Mouse (Mus musculus): Measurements from ENCODE around the gene Klhdc1. TPM values are rescaled to one million over a fixed set of nuclear protein-coding genes. Genes with fewer than 3 reads are reported as not detected.

Klhdc1 gene
- polyA plus RNA-seq, 1 experiment from 2014 or later, result 11.5 TPM

DNA sequence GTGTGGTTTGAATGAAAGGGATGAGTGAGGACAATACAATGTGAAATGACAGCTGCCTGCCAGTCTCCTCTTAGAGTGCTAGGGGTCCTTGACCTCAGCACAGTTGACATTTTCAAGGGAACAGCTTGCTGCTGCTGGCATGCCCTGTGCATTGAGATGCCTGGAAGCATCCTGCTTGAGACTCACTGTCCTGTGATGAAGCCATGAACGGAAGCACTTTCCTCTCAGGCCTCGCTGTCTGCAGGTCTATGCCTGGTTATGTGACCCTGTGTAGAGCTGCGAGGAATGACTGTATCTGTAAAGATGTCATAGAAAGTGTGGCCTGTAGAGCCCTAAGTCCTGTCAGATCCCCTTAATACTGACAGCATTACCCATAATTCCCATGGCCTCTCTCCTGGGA is 24.1 kb downstream of the Klhdc1 start:
- Histone ChIP-seq H3K4me1 (ENCODE audit: control insufficient read depth in 2 of 2, insufficient read depth in 2 of 2, low read length in 2 of 2) (no peaks in the 10 kb centered on the region), H3K4me3 (ENCODE audit: control insufficient read depth in 1 of 2, insufficient read depth in 1 of 2, low read depth in 1 of 2, low read length in 2 of 2) (no peak overlapping the region), H3K4me2 (ENCODE audit: low read length) (no peak overlapping the region), H3K9me3 (ENCODE audit: control insufficient read depth, low read length) (no peaks in the 10 kb centered on the region), H3K27me3 (ENCODE audit: control insufficient read depth, insufficient read depth, low read length) (no peaks in the 10 kb centered on the region), H3K27ac (replicated peaks in 1 of 2; ENCODE audit: control insufficient read depth in 1 of 2, insufficient read depth in 1 of 2, low read depth in 2 of 2, low read length in 2 of 2) (no peak overlapping the region), H3K36me3 (ENCODE audit: control insufficient read depth, insufficient read depth, low read length) (no peaks in the 10 kb centered on the region), H3K9ac (ENCODE audit: low read length) (no peak overlapping the region)
- no peak for ATAC-seq (ENCODE audit: insufficient number of reproducible peaks, insufficient read depth, low FRiP score, low read depth)
- WGBS, result 82% methylated on average over 3 of the region's 3 CpGs

GRCm38 (mm10) chr12:69267956-69268632 is 27.1 kb downstream of the Klhdc1 start:
- no peak for ATAC-seq (ENCODE audit: insufficient number of reproducible peaks, insufficient read depth, low FRiP score, low read depth)
- 79% methylated on average over 11 of the region's 11 CpGs for WGBS
- H3K4me1 ChIP-seq (ENCODE audit: control insufficient read depth in 2 of 2, insufficient read depth in 2 of 2, low read length in 2 of 2), result no peaks in the 10 kb centered on the region
- no peaks in the 10 kb centered on the region for H3K36me3 ChIP-seq (ENCODE audit: control insufficient read depth, insufficient read depth, low read length)
- no peak overlapping the region for H3K27ac ChIP-seq (replicated peaks in 1 of 2; ENCODE audit: control insufficient read depth in 1 of 2, insufficient read depth in 1 of 2, low read depth in 2 of 2, low read length in 2 of 2)
- no peak overlapping the region for H3K4me3 ChIP-seq (ENCODE audit: control insufficient read depth in 1 of 2, insufficient read depth in 1 of 2, low read depth in 1 of 2, low read length in 2 of 2)
- H3K4me2 ChIP-seq (ENCODE audit: low read length), result no peak overlapping the region
- no peaks in the 10 kb centered on the region for H3K27me3 ChIP-seq (ENCODE audit: control insufficient read depth, insufficient read depth, low read length)
- H3K9ac ChIP-seq (ENCODE audit: low read length), result no peak overlapping the region
- no peaks in the 10 kb centered on the region for H3K9me3 ChIP-seq (ENCODE audit: control insufficient read depth, low read length)

DNA sequence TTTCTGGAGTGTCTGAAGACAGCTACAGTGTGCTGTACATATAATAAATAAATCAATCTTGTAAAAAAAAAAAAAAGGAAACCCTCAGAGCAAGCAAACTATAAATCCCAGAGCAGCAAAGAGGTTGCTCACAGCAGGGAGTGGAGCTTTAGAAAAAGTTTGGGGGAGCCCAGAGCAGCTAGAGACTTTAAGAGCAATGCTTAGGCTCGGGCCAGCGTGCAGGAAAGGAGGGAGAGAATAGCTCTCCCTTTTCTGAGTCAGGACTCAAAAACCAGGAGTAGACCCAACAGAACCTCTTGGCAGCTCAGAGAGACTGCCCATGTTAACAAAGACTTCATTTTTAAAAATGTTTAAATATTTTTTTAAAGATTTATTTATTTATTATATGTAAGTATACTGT is 28.0 kb downstream of the Klhdc1 start:
- Histone ChIP-seq H3K36me3 (ENCODE audit: control insufficient read depth, insufficient read depth, low read length) (no peaks in the 10 kb centered on the region), H3K9me3 (ENCODE audit: control insufficient read depth, low read length) (no peaks in the 10 kb centered on the region), H3K9ac (ENCODE audit: low read length) (no peak overlapping the region), H3K27me3 (ENCODE audit: control insufficient read depth, insufficient read depth, low read length) (no peaks in the 10 kb centered on the region), H3K4me1 (ENCODE audit: control insufficient read depth in 2 of 2, insufficient read depth in 2 of 2, low read length in 2 of 2) (no peaks in the 10 kb centered on the region), H3K4me3 (ENCODE audit: control insufficient read depth in 1 of 2, insufficient read depth in 1 of 2, low read depth in 1 of 2, low read length in 2 of 2) (no peak overlapping the region), H3K27ac (replicated peaks in 1 of 2; ENCODE audit: control insufficient read depth in 1 of 2, insufficient read depth in 1 of 2, low read depth in 2 of 2, low read length in 2 of 2) (no peak overlapping the region), H3K4me2 (ENCODE audit: low read length) (no peak overlapping the region)
- no peak for ATAC-seq (ENCODE audit: insufficient number of reproducible peaks, insufficient read depth, low FRiP score, low read depth)
- WGBS, result 65% methylated on average over 2 of the region's 2 CpGs

- 23% methylated on average over 1 of the region's 1 CpGs for WGBS
- H3K4me2 ChIP-seq (ENCODE audit: low read length), result no peak overlapping the region
- no peaks in the 10 kb centered on the region for H3K9me3 ChIP-seq (ENCODE audit: control insufficient read depth, low read length)
- peak overlapping the region; percentile 40 to 62; a peak in 3 of 4 replicates for H3K27ac ChIP-seq (replicated peaks in 1 of 2; ENCODE audit: control insufficient read depth in 1 of 2, insufficient read depth in 1 of 2, low read depth in 2 of 2, low read length in 2 of 2)
- H3K36me3 ChIP-seq (ENCODE audit: control insufficient read depth, insufficient read depth, low read length), result no peaks in the 10 kb centered on the region
- 0 out of 2 replicates have a peak, but pooled peaks have one; percentile 71 for ATAC-seq (ENCODE audit: insufficient number of reproducible peaks, insufficient read depth, low FRiP score, low read depth)
- no peak overlapping the region for H3K4me3 ChIP-seq (ENCODE audit: control insufficient read depth in 1 of 2, insufficient read depth in 1 of 2, low read depth in 1 of 2, low read length in 2 of 2)
- no peak overlapping the region for H3K9ac ChIP-seq (ENCODE audit: low read length)
- no peaks in the 10 kb centered on the region for H3K4me1 ChIP-seq (ENCODE audit: control insufficient read depth in 2 of 2, insufficient read depth in 2 of 2, low read length in 2 of 2)
- H3K27me3 ChIP-seq (ENCODE audit: control insufficient read depth, insufficient read depth, low read length), result no peaks in the 10 kb centered on the region
These were observed 39.0 kb downstream of the Klhdc1 start for GRCm38 (mm10) chr12:69279931-69280469.

- H3K4me1 ChIP-seq (ENCODE audit: control insufficient read depth in 2 of 2, insufficient read depth in 2 of 2, low read length in 2 of 2), result no peaks in the 10 kb centered on the region
- H3K4me3 ChIP-seq (ENCODE audit: control insufficient read depth in 1 of 2, insufficient read depth in 1 of 2, low read depth in 1 of 2, low read length in 2 of 2), result no peak overlapping the region
- no peaks in the 10 kb centered on the region for H3K27me3 ChIP-seq (ENCODE audit: control insufficient read depth, insufficient read depth, low read length)
- no peaks in the 10 kb centered on the region for H3K36me3 ChIP-seq (ENCODE audit: control insufficient read depth, insufficient read depth, low read length)
- no peak overlapping the region for H3K27ac ChIP-seq (replicated peaks in 1 of 2; ENCODE audit: control insufficient read depth in 1 of 2, insufficient read depth in 1 of 2, low read depth in 2 of 2, low read length in 2 of 2)
- no peak overlapping the region for H3K4me2 ChIP-seq (ENCODE audit: low read length)
- no peak for ATAC-seq (ENCODE audit: insufficient number of reproducible peaks, insufficient read depth, low FRiP score, low read depth)
- no peaks in the 10 kb centered on the region for H3K9me3 ChIP-seq (ENCODE audit: control insufficient read depth, low read length)
- no peak overlapping the region for H3K9ac ChIP-seq (ENCODE audit: low read length)
- 93% methylated on average over 3 of the region's 3 CpGs for WGBS
These were observed 39.9 kb downstream of the Klhdc1 start for GRCm38 (mm10) chr12:69280915-69281314.

DNA sequence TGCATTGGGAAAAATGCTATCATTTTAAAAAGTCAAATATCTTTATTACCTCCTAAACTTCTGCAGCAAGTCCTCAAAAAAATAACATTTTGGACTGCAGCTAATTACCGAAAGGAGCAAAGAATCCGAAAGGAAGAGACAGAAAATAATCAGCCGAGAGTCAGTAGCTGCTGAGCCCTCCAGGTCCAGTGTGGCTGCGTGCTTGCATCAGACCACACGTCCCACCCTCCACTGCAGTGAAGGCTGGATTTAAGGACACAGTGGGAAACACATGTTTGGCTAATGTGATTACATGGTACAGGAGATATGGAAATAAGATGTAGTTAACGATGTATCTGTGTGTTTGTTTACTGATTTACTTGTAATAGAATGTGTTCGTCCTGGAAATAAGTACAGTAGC is 42.2 kb downstream of the Klhdc1 start:
- no peaks in the 10 kb centered on the region for H3K9me3 ChIP-seq (ENCODE audit: control insufficient read depth, low read length)
- no peaks in the 10 kb centered on the region for H3K4me1 ChIP-seq (ENCODE audit: control insufficient read depth in 2 of 2, insufficient read depth in 2 of 2, low read length in 2 of 2)
- H3K36me3 ChIP-seq (ENCODE audit: control insufficient read depth, insufficient read depth, low read length), result no peaks in the 10 kb centered on the region
- no peak overlapping the region for H3K4me2 ChIP-seq (ENCODE audit: low read length)
- H3K9ac ChIP-seq (ENCODE audit: low read length), result no peak overlapping the region
- no peak overlapping the region for H3K27ac ChIP-seq (replicated peaks in 1 of 2; ENCODE audit: control insufficient read depth in 1 of 2, insufficient read depth in 1 of 2, low read depth in 2 of 2, low read length in 2 of 2)
- H3K4me3 ChIP-seq (ENCODE audit: control insufficient read depth in 1 of 2, insufficient read depth in 1 of 2, low read depth in 1 of 2, low read length in 2 of 2), result no peak overlapping the region
- ATAC-seq (ENCODE audit: insufficient number of reproducible peaks, insufficient read depth, low FRiP score, low read depth), result no peak
- 84% methylated on average over 7 of the region's 7 CpGs for WGBS
- no peaks in the 10 kb centered on the region for H3K27me3 ChIP-seq (ENCODE audit: control insufficient read depth, insufficient read depth, low read length)

GRCm38 (mm10) chr12:69287535-69287934 is 46.6 kb downstream of the Klhdc1 start:
- Histone ChIP-seq H3K9ac (ENCODE audit: low read length) (no peak overlapping the region), H3K4me3 (ENCODE audit: control insufficient read depth in 1 of 2, insufficient read depth in 1 of 2, low read depth in 1 of 2, low read length in 2 of 2) (no peak overlapping the region), H3K4me2 (ENCODE audit: low read length) (no peak overlapping the region), H3K27me3 (ENCODE audit: control insufficient read depth, insufficient read depth, low read length) (no peaks in the 10 kb centered on the region), H3K4me1 (ENCODE audit: control insufficient read depth in 2 of 2, insufficient read depth in 2 of 2, low read length in 2 of 2) (no peaks in the 10 kb centered on the region), H3K27ac (replicated peaks in 1 of 2; ENCODE audit: control insufficient read depth in 1 of 2, insufficient read depth in 1 of 2, low read depth in 2 of 2, low read length in 2 of 2) (no peak overlapping the region), H3K9me3 (ENCODE audit: control insufficient read depth, low read length) (no peaks in the 10 kb centered on the region), H3K36me3 (ENCODE audit: control insufficient read depth, insufficient read depth, low read length) (no peaks in the 10 kb centered on the region)
- whole genome bisulfite sequencing, result 86% methylated on average over 8 of the region's 8 CpGs
- no peak for ATAC-seq (ENCODE audit: insufficient number of reproducible peaks, insufficient read depth, low FRiP score, low read depth)

DNA sequence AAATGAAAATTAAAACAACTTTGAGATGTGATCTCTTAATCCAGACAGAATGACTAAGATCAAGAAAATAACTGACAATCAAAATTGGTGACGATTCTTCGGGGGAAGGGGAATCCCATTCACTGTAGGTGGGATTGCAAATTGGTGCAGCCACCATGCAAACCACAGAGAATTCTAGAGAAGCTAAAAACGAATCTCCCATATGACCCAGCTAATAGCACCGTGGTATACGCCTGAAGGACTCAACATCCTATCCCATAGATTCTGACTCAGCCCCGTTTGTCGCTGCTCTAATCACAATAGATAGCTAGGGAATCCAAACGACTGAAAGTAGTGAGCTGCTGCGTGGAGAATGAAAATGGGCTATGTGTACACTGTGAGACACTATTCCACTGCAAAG is 47.7 kb downstream of the Klhdc1 start:
- Histone ChIP-seq H3K36me3 (ENCODE audit: control insufficient read depth, insufficient read depth, low read length) (no peaks in the 10 kb centered on the region), H3K9ac (ENCODE audit: low read length) (no peak overlapping the region), H3K4me1 (ENCODE audit: control insufficient read depth in 2 of 2, insufficient read depth in 2 of 2, low read length in 2 of 2) (no peaks in the 10 kb centered on the region), H3K4me3 (ENCODE audit: control insufficient read depth in 1 of 2, insufficient read depth in 1 of 2, low read depth in 1 of 2, low read length in 2 of 2) (no peak overlapping the region), H3K9me3 (ENCODE audit: control insufficient read depth, low read length) (no peaks in the 10 kb centered on the region), H3K4me2 (ENCODE audit: low read length) (no peak overlapping the region), H3K27me3 (ENCODE audit: control insufficient read depth, insufficient read depth, low read length) (no peaks in the 10 kb centered on the region), H3K27ac (replicated peaks in 1 of 2; ENCODE audit: control insufficient read depth in 1 of 2, insufficient read depth in 1 of 2, low read depth in 2 of 2, low read length in 2 of 2) (no peak overlapping the region)
- ATAC-seq (ENCODE audit: insufficient number of reproducible peaks, insufficient read depth, low FRiP score, low read depth), result no peak
- WGBS, result 52% methylated on average over 9 of the region's 9 CpGs
